Mouse (Mus musculus) G1E (cell line): ENCODE measurements around the gene Tex50.

Experiments
- CTCF ChIP-seq: IDR thresholded peaks from 2 replicates; pipeline ENCODE4 v1.5.1; 2012; ENCODE audit warnings: low read depth, low read length, inconsistent platforms, mixed read lengths
- GATA1 ChIP-seq: IDR thresholded peaks from 2 replicates; pipeline ENCODE4 v1.6.1; 2012; ENCODE audit warnings: borderline replicate concordance, low read length, inconsistent platforms, mixed read lengths
- GATA2 ChIP-seq: IDR thresholded peaks from 2 replicates; pipeline ENCODE4 v1.6.1; 2012; ENCODE audit warnings: low read depth, low read length, inconsistent platforms, borderline replicate concordance
- POLR2AphosphoS5 ChIP-seq: IDR thresholded peaks from 2 replicates; pipeline ENCODE4 v1.6.1; 2012; ENCODE audit warnings: low read depth, low read length, inconsistent platforms; ENCODE audit not compliant: insufficient replicate concordance
- TAL1 ChIP-seq: conservative IDR thresholded peaks from 2 replicates; pipeline ENCODE4 v1.6.1; 2012; ENCODE audit warnings: low read depth, low read length, inconsistent platforms, mixed read lengths

- no peak for TF ChIP-seq TAL1
- no peak for TF ChIP-seq CTCF
- TF ChIP-seq GATA1: no peak
- no peak for TF ChIP-seq GATA2
- TF ChIP-seq POLR2AphosphoS5: no peak
Observed at GRCm38 (mm10) chr1:161142531-161143159, 16.5 kb downstream of the Tex50 start, which contains the start of gene Ankrd45.
